Mouse (Mus musculus): ENCODE measurements around the gene Lrrc63. TPM values are rescaled to one million over a fixed set of nuclear protein-coding genes. Genes with fewer than 3 reads are reported as not detected.

Lrrc63 gene
- polyA plus RNA-seq, 1 experiment = 0.04 TPM

- WGBS = 46% methylated on average over 14 of the region's 14 CpGs
- TF ChIP-seq POLR2A (IDR thresholded peaks at IDR 0.05; ENCODE audit: borderline replicate concordance, extremely low read depth, low read depth, low read length) (no peak), CTCF (IDR thresholded peaks at IDR 0.05; ENCODE audit: insufficient read depth, low read length) (no peak)
- no peak for DNase-seq
Measured at GRCm38 (mm10) chr14:75054455-75055343, 76.0 kb downstream of the Lrrc63 start.

GRCm38 (mm10) chr14:75052451-75052850 is 78.2 kb downstream of the Lrrc63 start:
- no peak overlapping the region for H3K4me3 ChIP-seq (replicated peaks; ENCODE audit: extremely low read depth, low read depth, low read length)
- 0 out of 2 replicates have a peak, but pooled peaks have one; percentile 10 for TF ChIP-seq CTCF (IDR thresholded peaks at IDR 0.05; ENCODE audit: insufficient read depth, low read length)
- no peak for TF ChIP-seq POLR2A (IDR thresholded peaks at IDR 0.05; ENCODE audit: borderline replicate concordance, extremely low read depth, low read depth, low read length)
- WGBS = 42% methylated on average over 8 of the region's 8 CpGs
- H3K4me1 ChIP-seq (ENCODE audit: control insufficient read depth, insufficient read depth, low read length) = no peaks in the 10 kb centered on the region; the same call in 1 of the 2 replicates
- no peak for DNase-seq

More at GRCm38 (mm10) chr14:75054455-75055343, 76.0 kb downstream of the Lrrc63 start:
- Histone ChIP-seq H3K4me3 (replicated peaks; ENCODE audit: extremely low read depth, low read depth, low read length) (no peak overlapping the region), H3K4me1 (ENCODE audit: control insufficient read depth, insufficient read depth, low read length) (no peaks in the 10 kb centered on the region; the same call in 1 of the 2 replicates)

- no peak for TF ChIP-seq POLR2A (IDR thresholded peaks at IDR 0.05; ENCODE audit: borderline replicate concordance, extremely low read depth, low read depth, low read length)
- no peak for TF ChIP-seq CTCF (IDR thresholded peaks at IDR 0.05; ENCODE audit: insufficient read depth, low read length)
- no peak for DNase-seq
- no peaks in the 10 kb centered on the region for H3K4me1 ChIP-seq (ENCODE audit: control insufficient read depth, insufficient read depth, low read length)
- 36% methylated on average over 7 of the region's 7 CpGs for WGBS
- no peak overlapping the region for H3K4me3 ChIP-seq (replicated peaks; ENCODE audit: extremely low read depth, low read depth, low read length)
Measured at GRCm38 (mm10) chr14:75045184-75045583, 85.5 kb downstream of the Lrrc63 start.

GRCm38 (mm10) chr14:75035431-75035830 is 95.2 kb downstream of the Lrrc63 start:
- WGBS = 69% methylated on average over 11 of the region's 11 CpGs
- Histone ChIP-seq H3K4me3 (replicated peaks; ENCODE audit: extremely low read depth, low read depth, low read length) (no peak overlapping the region), H3K4me1 (ENCODE audit: control insufficient read depth, insufficient read depth, low read length) (no peaks in the 10 kb centered on the region; the same call in 1 of the 2 replicates)
- no peak for TF ChIP-seq POLR2A (IDR thresholded peaks at IDR 0.05; ENCODE audit: borderline replicate concordance, extremely low read depth, low read depth, low read length)
- TF ChIP-seq CTCF (IDR thresholded peaks at IDR 0.05; ENCODE audit: insufficient read depth, low read length) = peak; percentile 11; the same call in 1 of the 2 replicates
- DNase-seq = no peak

Other genes starting within 250 kb of the Lrrc63 start
- gene Lrch1, start 183.0 kb downstream of the Lrrc63 start, polyA plus RNA-seq (2012; rRNA removed) = 21.9 and 22.6 TPM in 2 replicates
- gene Rubcnl, start 114.9 kb downstream of the Lrrc63 start, polyA plus RNA-seq (2012; rRNA removed) = 1.6 and 2.9 TPM in 2 replicates
- gene Lcp1, start 220 bp upstream of the Lrrc63 start, polyA plus RNA-seq (2012; rRNA removed) = 26.6 and 54.4 TPM in 2 replicates
- 0.09 and 0.10 TPM in 2 replicates for gene Cpb2, start 111.4 kb upstream of the Lrrc63 start, polyA plus RNA-seq (2012; rRNA removed)
- gene Zc3h13, start 153.5 kb upstream of the Lrrc63 start, polyA plus RNA-seq (2012; rRNA removed) = 7.7 and 8.7 TPM in 2 replicates

Data from lung, adult 2 months (tissue).